Mouse (Mus musculus) monocyte, adult 2 months (primary cell): ENCODE results near the gene 4930430A15Rik.

Experiments used
- DNase-seq, 2 experiments: peaks; one replicate each; pipeline ENCODE4 v3.0.0; 2022; ENCODE audit warnings: low spot score in 2 of 2, low read depth in 1 of 2

4930430A15Rik gene

GRCm38 (mm10) chr2:111229502-111229901 is at the start of gene 4930430A15Rik:
4930430A15Rik (minus strand) TSS chr2:111229602.
- DNase-seq: no peak

DNA sequence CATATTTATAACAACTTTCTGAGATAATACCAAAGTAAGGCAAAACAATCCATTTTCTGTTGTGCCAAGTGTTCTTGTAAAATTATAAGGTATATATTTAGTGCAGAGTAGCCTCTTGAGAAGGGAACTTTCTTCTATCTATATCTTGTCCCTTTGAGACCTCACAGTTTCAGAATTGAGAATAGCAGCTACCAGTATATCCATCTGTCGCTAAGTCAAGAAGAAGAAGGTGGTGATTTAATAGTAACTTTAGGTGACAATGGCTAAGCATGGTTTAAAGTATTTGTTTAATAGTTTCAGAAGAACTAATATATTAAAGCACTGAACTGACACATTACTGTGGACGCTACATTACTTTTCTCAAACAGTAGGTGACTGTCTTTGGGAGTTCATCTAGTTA is 44.6 kb upstream of the 4930430A15Rik start, which contains the start of gene Olfr1277:
Gene Olfr1277 (minus strand): TSS at position 101 of the 400 bp plus-strand sequence.
- DNase-seq: no peak

DNA sequence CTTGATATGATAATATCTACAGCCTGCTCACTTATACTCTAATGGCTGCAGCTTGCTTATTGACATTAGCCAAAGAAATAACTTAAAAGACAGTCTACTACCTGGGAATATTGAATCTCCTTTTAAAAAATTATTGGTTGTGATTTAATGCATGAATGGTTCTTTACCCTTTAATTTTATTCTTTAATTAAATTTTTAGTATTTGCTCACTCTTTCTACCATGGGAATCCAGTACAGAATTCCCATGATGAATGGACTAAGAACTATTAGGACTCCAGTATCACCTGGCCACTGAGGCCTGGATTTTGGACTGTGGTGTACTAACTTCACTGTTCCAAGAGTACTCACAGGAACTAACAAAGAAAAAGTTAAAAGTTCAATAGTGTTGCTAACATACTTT is 24.8 kb upstream of the 4930430A15Rik start, which contains the start of gene Olfr1276:
Gene Olfr1276 (plus strand): TSS at position 301 of the 400 bp plus-strand sequence.
- DNase-seq: no peak

GRCm38 (mm10) chr2:111235186-111235585 is 5.8 kb upstream of the 4930430A15Rik start, which contains the start of gene Olfr1275:
Olfr1275 (minus strand) TSS chr2:111235286.
- no peak for DNase-seq

DNA sequence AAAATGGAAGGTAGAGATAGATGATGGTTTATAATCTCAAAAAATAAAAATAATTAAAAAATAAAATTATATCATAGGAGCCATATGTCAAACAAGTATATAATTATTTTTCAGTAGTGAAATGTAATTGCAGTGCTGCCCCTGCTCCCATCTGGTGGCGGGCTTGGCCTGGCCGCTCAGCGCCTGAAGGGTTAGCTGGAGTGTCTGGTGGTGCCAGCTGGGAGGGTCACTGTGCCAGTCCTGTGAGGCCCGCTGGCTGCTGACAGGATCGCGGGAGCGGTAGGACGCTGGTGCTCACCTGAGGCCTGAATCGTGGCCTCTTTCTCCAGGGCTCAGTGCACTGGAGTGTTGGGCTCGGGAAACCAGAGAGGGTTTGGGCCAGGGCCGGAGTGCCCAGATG is 47.3 kb downstream of the 4930430A15Rik start:
- DNase-seq: no peak

DNA sequence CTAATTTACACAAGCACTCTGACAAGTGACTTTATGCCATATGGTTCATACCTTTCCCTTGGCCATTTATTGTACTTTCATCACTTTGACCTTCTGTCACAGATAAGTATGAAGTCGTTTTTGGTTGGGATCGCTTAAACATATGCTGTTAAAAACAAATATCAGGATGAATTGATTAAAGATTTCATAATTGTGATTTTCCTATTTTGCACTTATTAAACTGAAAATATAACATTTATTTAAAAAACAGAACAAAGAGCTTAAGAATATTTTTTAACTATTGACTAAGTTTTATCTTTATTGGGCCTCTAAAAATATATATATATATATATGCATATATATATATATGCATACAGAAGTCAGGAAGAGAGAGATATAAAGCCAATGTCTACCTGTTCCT is 76.6 kb downstream of the 4930430A15Rik start, which contains the start of gene Gm15130:
Gene Gm15130 (minus strand): TSS at position 101 of the 400 bp plus-strand sequence.
- no peak for DNase-seq

DNA sequence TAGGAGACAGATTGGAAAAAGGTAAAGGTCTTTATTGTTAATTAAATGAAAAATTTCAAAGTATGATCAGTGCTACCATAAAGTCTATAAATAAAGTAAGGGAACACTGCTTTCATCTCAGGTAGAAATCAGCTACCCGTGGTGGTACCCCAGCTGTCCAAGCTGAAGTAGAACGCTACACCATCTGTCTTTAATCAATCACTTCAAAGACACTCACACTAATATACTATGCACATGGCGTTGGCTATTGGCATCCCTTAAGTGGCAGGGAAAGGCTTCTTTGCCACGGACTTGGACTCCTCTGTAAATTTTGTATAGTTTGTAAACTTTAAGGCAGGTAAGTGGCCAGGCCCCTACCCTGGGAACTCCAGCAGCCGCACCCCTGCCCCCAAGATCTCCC is 93.7 kb downstream of the 4930430A15Rik start:
- no peak for DNase-seq
